ENCODE assay signal across 8 mouse cellular contexts in genomic region chr14:32159150-32159670, GRCm38 (mm10). TPM values are rescaled to one million over a fixed set of nuclear protein-coding genes. Genes with fewer than 3 reads are reported as not detected.
DNase-seq lines count a peak whose midpoint lies in the region; ATAC-seq lines count a peak whose summit lies in the region.

No protein-coding gene starts in this region.

- H3K4me3 ChIP-seq in heart, embryonic 13.5 days: peak overlapping the region; percentile 95
- peak overlapping the region; percentile 95 for H3K4me3 ChIP-seq in forebrain, embryonic 13.5 days
- peak overlapping the region; percentile 66 for H3K4me3 ChIP-seq in limb, embryonic 11.5 days (ENCODE audit: low read depth, low read length)

- peak overlapping the region; percentile 60 for H3K27ac ChIP-seq in heart, embryonic 13.5 days (replicated peaks)
- H3K27ac ChIP-seq in forebrain, embryonic 13.5 days: no peak overlapping the region
- no peak overlapping the region for H3K27ac ChIP-seq in limb, embryonic 11.5 days (replicated peaks; ENCODE audit: low read depth, low read length)

- no peaks in the 10 kb centered on the region for H3K36me3 ChIP-seq in heart, embryonic 13.5 days
- no peaks in the 10 kb centered on the region for H3K36me3 ChIP-seq in forebrain, embryonic 13.5 days (ENCODE audit: poor library complexity, severe bottlenecking)
- no peaks in the 10 kb centered on the region for H3K36me3 ChIP-seq in limb, embryonic 11.5 days (ENCODE audit: control insufficient read depth, insufficient read depth, low read length)

- peak overlapping the region; percentile 95 for H3K4me2 ChIP-seq in heart, embryonic 13.5 days
- peak overlapping the region; percentile 80 for H3K4me2 ChIP-seq in forebrain, embryonic 13.5 days
- peak overlapping the region; percentile 92 for H3K4me2 ChIP-seq in limb, embryonic 11.5 days (ENCODE audit: low read depth, severe bottlenecking)

- H3K9ac ChIP-seq in heart, embryonic 13.5 days: peak overlapping the region; percentile 97
- H3K9ac ChIP-seq in forebrain, embryonic 13.5 days: peak overlapping the region; percentile 94
- peak overlapping the region; percentile 84; the same call in 1 of the 2 replicates for H3K9ac ChIP-seq in limb, embryonic 11.5 days (ENCODE audit: low read length)

- no peak for ATAC-seq in heart, embryonic 13.5 days (ENCODE audit: extremely low read depth, insufficient number of reproducible peaks, low FRiP score, low TSS enrichment)
- no peak; the same call in 1 of the 2 replicates for ATAC-seq in forebrain, embryonic 13.5 days
- ATAC-seq in limb, embryonic 11.5 days (ENCODE audit: insufficient number of reproducible peaks, low FRiP score, low TSS enrichment, low read depth): peak; percentile 69; the same call in 1 of the 2 replicates
- peak; percentile 52; the same call in 1 of the 2 replicates for ATAC-seq in monocyte, adult 5-6 weeks (replicated peaks; ENCODE audit: insufficient number of reproducible peaks, low FRiP score, low TSS enrichment, poor library complexity, severe bottlenecking)

- H3K9me3 ChIP-seq in heart, embryonic 13.5 days: no peaks in the 10 kb centered on the region
- H3K9me3 ChIP-seq in forebrain, embryonic 13.5 days (replicated peaks): no peaks in the 10 kb centered on the region
- H3K9me3 ChIP-seq in limb, embryonic 11.5 days (ENCODE audit: control insufficient read depth, low read length): no peaks in the 10 kb centered on the region

- H3K4me1 ChIP-seq in heart, embryonic 13.5 days: peaks cover 43% of the 10 kb centered on the region
- peaks cover 24% of the 10 kb centered on the region for H3K4me1 ChIP-seq in forebrain, embryonic 13.5 days
- H3K4me1 ChIP-seq in limb, embryonic 11.5 days (ENCODE audit: control insufficient read depth, insufficient read depth, low read length): peaks cover 6% of the 10 kb centered on the region

- 35% methylated on average over 4 of the region's 4 CpGs for WGBS in heart, embryonic 13.5 days
- 34% methylated on average over 4 of the region's 4 CpGs for WGBS in forebrain, embryonic 13.5 days
- 44% methylated on average over 4 of the region's 4 CpGs for WGBS in limb, embryonic 11.5 days

- no peaks in the 10 kb centered on the region for H3K27me3 ChIP-seq in heart, embryonic 13.5 days (replicated peaks)
- H3K27me3 ChIP-seq in forebrain, embryonic 13.5 days: no peaks in the 10 kb centered on the region
- no peaks in the 10 kb centered on the region for H3K27me3 ChIP-seq in limb, embryonic 11.5 days (ENCODE audit: control insufficient read depth, insufficient read depth, low read length)

- DNase-seq in heart, adult 18-20 months: no peak
- peak; percentile 37 for DNase-seq in MN1 (ENCODE audit: low spot score)
- DNase-seq in limb, embryonic 11.5 days (ENCODE audit: low spot score): peak; percentile 39
- DNase-seq in layer of hippocampus, adult 9-10 months (ENCODE audit: low spot score): no peak
- no peak for DNase-seq in cerebellum, adult 11 months

RNA-seq across cellular contexts. Expression of gene Ncoa4, which starts 0.5 kb away (rescaled TPM):
- polyA plus RNA-seq in heart, embryonic 13.5 days (2015; fragmentation: Nextera tagmentation; extraction: Ambion mirVana): 117 and 141 TPM in 2 replicates
- 100 to 1,000 TPM; 146 to 149 TPM for total RNA-seq in heart, adult 18-20 months (2021)
- 81.6 and 88.4 TPM in 2 replicates for polyA plus RNA-seq in forebrain, embryonic 13.5 days (2015; fragmentation: Nextera tagmentation; extraction: Ambion mirVana)
- 82.5 and 83.2 TPM in 2 replicates for polyA plus RNA-seq in limb, embryonic 11.5 days (2014; fragmentation: Nextera tagmentation; extraction: Ambion mirVana)
- total RNA-seq in monocyte, adult 5-6 weeks (2017): 60.5 to 111 TPM (median 83.4 TPM) in 3 replicates

RNA-seq across cellular contexts. Expression of gene Msmb, which starts 17.4 kb away (rescaled TPM):
- polyA plus RNA-seq in heart, embryonic 13.5 days (2015; fragmentation: Nextera tagmentation; extraction: Ambion mirVana): not detected in 2 replicates
- total RNA-seq in heart, adult 18-20 months (2021): not detected
- not detected in 2 replicates for polyA plus RNA-seq in forebrain, embryonic 13.5 days (2015; fragmentation: Nextera tagmentation; extraction: Ambion mirVana)
- not detected in 2 replicates for polyA plus RNA-seq in limb, embryonic 11.5 days (2014; fragmentation: Nextera tagmentation; extraction: Ambion mirVana)
- not detected in 3 replicates for total RNA-seq in monocyte, adult 5-6 weeks (2017)

RNA-seq across cellular contexts. Expression of gene Timm23, which starts 42.5 kb away (rescaled TPM):
- polyA plus RNA-seq in heart, embryonic 13.5 days (2015; fragmentation: Nextera tagmentation; extraction: Ambion mirVana): 289 and 312 TPM in 2 replicates
- total RNA-seq in heart, adult 18-20 months (2021): 100 to 1,000 TPM; 205 to 217 TPM
- 239 and 248 TPM in 2 replicates for polyA plus RNA-seq in forebrain, embryonic 13.5 days (2015; fragmentation: Nextera tagmentation; extraction: Ambion mirVana)
- 310 and 333 TPM in 2 replicates for polyA plus RNA-seq in limb, embryonic 11.5 days (2014; fragmentation: Nextera tagmentation; extraction: Ambion mirVana)
- 48.4 to 102 TPM (median 64.0 TPM) in 3 replicates for total RNA-seq in monocyte, adult 5-6 weeks (2017)

RNA-seq across cellular contexts. Expression of gene Parg, which starts 42.5 kb away (rescaled TPM):
- polyA plus RNA-seq in heart, embryonic 13.5 days (2015; fragmentation: Nextera tagmentation; extraction: Ambion mirVana): 22.3 and 22.8 TPM in 2 replicates
- 10 to 100 TPM; 17.0 to 18.5 TPM for total RNA-seq in heart, adult 18-20 months (2021)
- polyA plus RNA-seq in forebrain, embryonic 13.5 days (2015; fragmentation: Nextera tagmentation; extraction: Ambion mirVana): 36.6 and 40.8 TPM in 2 replicates
- polyA plus RNA-seq in limb, embryonic 11.5 days (2014; fragmentation: Nextera tagmentation; extraction: Ambion mirVana): 62.4 and 76.0 TPM in 2 replicates
- 89.5 to 191 TPM (median 132 TPM) in 3 replicates for total RNA-seq in monocyte, adult 5-6 weeks (2017)

Comparison
In these comparisons a context has a peak if more than half of its experiments do, and no peak if none do; other contexts are left out.
1. ATAC-seq: peak in limb, embryonic 11.5 days (single experiment) and monocyte, adult 5-6 weeks (single experiment); none in heart, embryonic 13.5 days (single experiment) and forebrain, embryonic 13.5 days (single experiment).
2. DNase-seq: peak in MN1 (single experiment) and limb, embryonic 11.5 days (single experiment); none in heart, adult 18-20 months (0 of 2), layer of hippocampus, adult 9-10 months (single experiment) and cerebellum, adult 11 months (single experiment).
3. Peak in every context shown above with its lines, with median percentiles within 50 percentile points of each other: H3K4me2 ChIP-seq, H3K4me3 ChIP-seq and H3K9ac ChIP-seq.